Mouse (Mus musculus) thymus, adult 2 months (tissue): ENCODE measurements at regions not wholly inside any gene's neighbourhood (a gene's known extent, or its start where the extent isn't known, plus 50 kb on each side); places are given as distances from the start of the nearest gene placed in this dataset.

Source experiments
- CTCF ChIP-seq: fragments of 200-500 bp; IDR thresholded peaks from 2 replicates; pipeline ENCODE4 v1.5.1; 2012; ENCODE audit warnings: mild to moderate bottlenecking, control low read depth, low read length, moderate library complexity, borderline replicate concordance; ENCODE audit not compliant: control insufficient read depth, poor library complexity, insufficient read depth; ENCODE audit errors: extremely low read depth
- POLR2A ChIP-seq: fragments of 200-500 bp; IDR thresholded peaks from 2 replicates; pipeline ENCODE4 v1.6.1; 2012; ENCODE audit warnings: mild to moderate bottlenecking, low read length, control low read depth, moderate library complexity; ENCODE audit not compliant: control insufficient read depth, poor library complexity, insufficient read depth; ENCODE audit errors: extremely low read depth

DNA sequence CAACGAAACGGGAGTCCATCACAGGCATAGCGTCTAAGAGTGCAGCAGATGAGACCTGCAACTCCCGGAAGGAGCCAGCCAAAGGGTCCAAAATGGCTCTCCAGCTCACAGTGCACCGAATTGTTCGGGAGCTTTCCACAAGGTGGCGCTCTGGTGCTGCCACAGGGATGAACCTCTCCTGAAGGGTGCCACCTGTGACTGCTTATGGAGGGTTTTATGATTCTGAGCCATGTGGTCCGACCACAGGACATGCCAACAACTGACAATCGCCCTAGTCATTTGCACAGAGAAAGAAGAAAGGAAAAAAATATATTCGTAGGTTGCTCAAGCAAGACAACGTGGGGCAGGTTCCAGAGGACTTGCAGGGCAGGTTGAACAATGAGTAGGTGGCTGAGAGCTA is 64.8 kb upstream of the Ano6 start:
- TF ChIP-seq POLR2A, result no peak
- TF ChIP-seq CTCF, result peak; percentile 97
